Mouse (Mus musculus) lung, embryonic 15.5 days (tissue): ENCODE data around the gene Ctps2. TPM values are rescaled to one million over a fixed set of nuclear protein-coding genes. Genes with fewer than 3 reads are reported as not detected.
A peak's percentile ranks its signal among the peaks of the same experiment; 100 is the strongest.

Experiments
- ATAC-seq: fragments of 200-750 bp; cut with Nextera tagmentation; 2 replicates; pipeline ENCODE4 v1.8.0; 2017; ENCODE audit warnings: moderate number of reproducible peaks, borderline replicate concordance; ENCODE audit not compliant: low FRiP score, low TSS enrichment; ENCODE audit errors: extremely low read depth
- H3K27ac ChIP-seq: fragments of 300-500 bp; sonication (generic); 2 replicates; pipeline ENCODE4 v1.5.1; 2015; ENCODE audit warnings: moderate library complexity, mild to moderate bottlenecking, inconsistent platforms
- H3K27me3 ChIP-seq: fragments of 300-500 bp; sonication (generic); 2 replicates; pipeline ENCODE4 v1.6.1; 2015; ENCODE audit warnings: inconsistent platforms
- H3K36me3 ChIP-seq: fragments of 300-500 bp; sonication (generic); 2 replicates; pipeline ENCODE4 v1.6.1; 2015; ENCODE audit warnings: inconsistent platforms
- H3K4me1 ChIP-seq: fragments of 300-500 bp; sonication (generic); 2 replicates; pipeline ENCODE4 v1.6.1; 2015; ENCODE audit warnings: inconsistent platforms
- H3K4me2 ChIP-seq: fragments of 300-500 bp; sonication (generic); 2 replicates; pipeline ENCODE4 v1.6.1; 2015; ENCODE audit warnings: inconsistent platforms, mild to moderate bottlenecking, moderate library complexity
- H3K4me3 ChIP-seq: fragments of 300-500 bp; sonication (generic); 2 replicates; pipeline ENCODE4 v1.5.1; 2015; ENCODE audit warnings: mild to moderate bottlenecking, inconsistent platforms
- H3K9ac ChIP-seq: fragments of 300-500 bp; sonication (generic); 2 replicates; pipeline ENCODE4 v1.6.1; 2015; ENCODE audit warnings: inconsistent platforms
- H3K9me3 ChIP-seq: fragments of 300-500 bp; sonication (generic); 2 replicates; pipeline ENCODE4 v1.6.1; 2016; ENCODE audit warnings: inconsistent platforms
- WGBS: fragments of 180-500 bp; shearing (Covaris S2); methylation state at CpG from one replicate; pipeline ENCODE4 v1.1.7; 2015; 5-methylcytosine and 5-hydroxymethylcytosine counted together
- microRNA counts: library from miRNA; unstranded; fragments of <30 nt; microRNA quantifications from one replicate; lab custom pipeline; 2016
- microRNA-seq: library from miRNA; unstranded; fragments of <30 nt; microRNA quantifications from one replicate; pipeline ENCODE4, GENCODE M21; 2016
- polyA plus RNA-seq: library from polyadenylated mRNA; unstranded; fragments of >200 nt; fragmentation: Nextera tagmentation; extraction: Ambion mirVana; gene quantifications from 2 replicates; pipeline ENCODE4 v1.2.1, GENCODE M21; 2015

Ctps2 gene
- polyA plus RNA-seq, 1 experiment from 2014 or later, result 90.0 TPM

GRCm38 (mm10) chrX:162992121-162992520, 91.1 kb downstream of the Ctps2 start:
- H3K27me3 ChIP-seq, result no peaks in the 10 kb centered on the region
- no peak overlapping the region for H3K4me2 ChIP-seq
- H3K27ac ChIP-seq, result no peak overlapping the region
- H3K4me1 ChIP-seq, result no peaks in the 10 kb centered on the region
- no peaks in the 10 kb centered on the region for H3K36me3 ChIP-seq
- no peak overlapping the region for H3K9ac ChIP-seq
- 60% methylated on average over 3 of the region's 3 CpGs for WGBS
- no peak overlapping the region for H3K4me3 ChIP-seq
- no peak for ATAC-seq
- H3K9me3 ChIP-seq, result no peaks in the 10 kb centered on the region

- H3K27ac ChIP-seq, result no peak overlapping the region
Observed at GRCm38 (mm10) chrX:163027864-163028263, 126.8 kb downstream of the Ctps2 start.

GRCm38 (mm10) chrX:163038767-163039166, 137.7 kb downstream of the Ctps2 start:
- no peak for ATAC-seq
- no peak overlapping the region for H3K4me2 ChIP-seq
- H3K9me3 ChIP-seq, result no peaks in the 10 kb centered on the region
- no peak overlapping the region for H3K4me3 ChIP-seq
- no peaks in the 10 kb centered on the region for H3K4me1 ChIP-seq
- no peak overlapping the region for H3K27ac ChIP-seq
- H3K9ac ChIP-seq, result no peak overlapping the region
- peaks cover 5% of the 10 kb centered on the region; the same call in 1 of the 2 replicates for H3K27me3 ChIP-seq
- H3K36me3 ChIP-seq, result no peaks in the 10 kb centered on the region
- 73% methylated on average over 3 of the region's 3 CpGs for WGBS

More at GRCm38 (mm10) chrX:163027864-163028263, 126.8 kb downstream of the Ctps2 start:
- H3K4me1 ChIP-seq, result no peaks in the 10 kb centered on the region
- no peak overlapping the region for H3K4me2 ChIP-seq
- no peak overlapping the region for H3K4me3 ChIP-seq
- H3K9me3 ChIP-seq, result no peaks in the 10 kb centered on the region
- no peaks in the 10 kb centered on the region for H3K36me3 ChIP-seq
- H3K27me3 ChIP-seq, result peaks cover 3% of the 10 kb centered on the region; the same call in 1 of the 2 replicates
- no peak for ATAC-seq
- H3K9ac ChIP-seq, result no peak overlapping the region

GRCm38 (mm10) chrX:163042771-163043170, 141.7 kb downstream of the Ctps2 start:
- Histone ChIP-seq H3K9me3 (no peaks in the 10 kb centered on the region), H3K4me1 (no peaks in the 10 kb centered on the region), H3K36me3 (no peaks in the 10 kb centered on the region), H3K9ac (no peak overlapping the region), H3K27me3 (peaks cover 5% of the 10 kb centered on the region; the same call in 1 of the 2 replicates), H3K27ac (no peak overlapping the region), H3K4me2 (no peak overlapping the region), H3K4me3 (no peak overlapping the region)
- no peak for ATAC-seq
- 75% methylated on average over 1 of the region's 1 CpGs for WGBS

GRCm38 (mm10) chrX:163063936-163064335, 162.9 kb downstream of the Ctps2 start:
- H3K27me3 ChIP-seq, result no peaks in the 10 kb centered on the region
- H3K36me3 ChIP-seq, result no peaks in the 10 kb centered on the region
- H3K27ac ChIP-seq, result no peak overlapping the region
- no peaks in the 10 kb centered on the region for H3K4me1 ChIP-seq
- ATAC-seq, result no peak
- H3K4me2 ChIP-seq, result no peak overlapping the region
- 38% methylated on average over 1 of the region's 1 CpGs for WGBS
- H3K9ac ChIP-seq, result no peak overlapping the region
- no peak overlapping the region for H3K4me3 ChIP-seq
- H3K9me3 ChIP-seq, result no peaks in the 10 kb centered on the region

MicroRNAs within 50 kb of the gene (microRNA counts, 519-probe panel; counts per million panel counts)
- 2,530 counts per million, percentile 54 among the panel's probes with 10 or more counts for microRNA mmu-miR-3473 (lab: Ali Mortazavi, UCI)

Small RNA genes lying within 50 kb of the gene (microRNA-seq; reads per million reads assigned to microRNA genes)
- not detected for gene Mir3473a

Other genes with a start within 250 kb of the Ctps2 start
- 559 and 561 TPM in 2 replicates for gene Rbbp7, start 140.8 kb upstream of the Ctps2 start, polyA plus RNA-seq
- 12.2 and 13.1 TPM in 2 replicates for gene Txlng, start 71.8 kb upstream of the Ctps2 start, polyA plus RNA-seq
- 39.9 and 41.5 TPM in 2 replicates for gene Syap1, start 12.8 kb upstream of the Ctps2 start, polyA plus RNA-seq
- 0.89 and 2.6 TPM in 2 replicates for gene S100g, start 63.4 kb downstream of the Ctps2 start, polyA plus RNA-seq